Mouse (Mus musculus): ENCODE data around the gene Wars.

DNA sequence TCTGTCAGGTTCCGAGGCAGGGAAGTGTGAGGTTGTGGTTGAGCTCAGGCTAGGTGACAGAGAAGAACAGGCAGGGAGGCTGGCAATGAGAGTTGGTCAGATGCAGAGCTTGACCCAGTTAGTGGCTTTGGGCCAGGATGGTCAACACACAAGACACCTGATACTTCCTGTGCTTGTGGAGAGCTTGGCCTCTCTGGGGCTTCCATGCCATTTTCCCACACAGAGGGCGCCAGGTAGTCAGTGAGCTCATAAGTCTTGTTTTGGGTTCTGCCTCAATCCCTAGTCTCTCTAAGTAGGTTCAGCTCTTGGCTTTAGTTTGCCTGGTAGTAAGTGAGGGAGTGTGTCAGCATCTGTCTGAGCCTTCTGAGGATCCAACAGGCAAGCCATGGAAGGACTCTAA lies 18.5 kb upstream of the Wars start:
- no peak for TF ChIP-seq EP300 (IDR thresholded peaks at IDR 0.05)
- TF ChIP-seq CTCF (IDR thresholded peaks at IDR 0.05) = no peak
